Comparison of ENCODE assay signal across 10 mouse cellular contexts in the genomic region with DNA sequence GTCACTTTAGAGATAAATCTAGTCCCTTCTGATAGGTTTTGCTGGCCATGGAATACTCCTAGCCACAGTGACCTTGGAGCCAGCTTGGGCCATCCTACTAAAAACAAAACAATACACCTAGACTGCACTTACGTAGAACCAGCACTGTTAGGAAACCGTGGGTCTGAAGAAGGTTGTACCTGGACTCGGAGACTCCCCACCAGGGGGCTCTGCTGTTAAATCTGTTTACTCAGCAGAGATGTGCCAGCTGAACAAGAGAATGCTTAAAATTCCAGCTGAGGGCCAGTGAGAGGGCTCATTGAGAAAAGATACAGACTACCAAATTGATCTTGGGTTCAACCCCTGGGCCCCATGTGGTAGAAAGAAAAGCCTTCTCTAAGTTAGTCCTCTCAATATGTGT. TPM values are rescaled to one million over a fixed set of nuclear protein-coding genes. Genes with fewer than 3 reads are reported as not detected.
A peak's percentile ranks its signal among the peaks of the same experiment; 100 is the strongest.
DNase-seq lines count a peak whose midpoint lies in the region; ATAC-seq and TF ChIP-seq lines count a peak whose summit lies in the region.
"Had no signal": no experiment of that assay in that cellular context is flagged by ENCODE, and none has a peak within 500 bp of the region (broad histone marks: within the 10 kb centered on the region; RNA-seq: fewer than 3 reads in every experiment).

No protein-coding gene starts in this region.

- H3K27ac ChIP-seq in layer of hippocampus, adult 2 months, result no peak overlapping the region
- H3K27ac ChIP-seq in hindbrain, postnatal 0 days, result no peak overlapping the region
- H3K27ac ChIP-seq: gastrocnemius, adult 2 months had no signal

- no peak overlapping the region for H3K4me2 ChIP-seq in hindbrain, postnatal 0 days (ENCODE audit: low read depth, low read length)

- no peak for DNase-seq in layer of hippocampus, adult 2 months (ENCODE audit: low spot score in 2 of 2)
- no peak for DNase-seq in layer of hippocampus, adult 18-20 months (ENCODE audit: low spot score in 2 of 2)
- DNase-seq in A20 (ENCODE audit: low read depth, low spot score), result peak; percentile 16
- peak; percentile 69 for DNase-seq in ES-CJ7 (ENCODE audit: low read depth, low spot score)
- DNase-seq in hindbrain, postnatal 0 days (ENCODE audit: low spot score), result peak; percentile 70
- no peak for DNase-seq in adipocyte (ENCODE audit: low spot score)
- no peak for DNase-seq in layer of hippocampus, postnatal 10 days (ENCODE audit: low spot score in 2 of 2)
- DNase-seq in frontal cortex, postnatal 10 days (ENCODE audit: low spot score in 2 of 2), result no peak
- DNase-seq: adrenal gland, postnatal 25 days; gastrocnemius, adult 2 months had no signal

- ATAC-seq in hindbrain, postnatal 0 days, result no peak

- no peak overlapping the region for H3K9ac ChIP-seq in hindbrain, postnatal 0 days (replicated peaks; ENCODE audit: low read length)

- H3K27me3 ChIP-seq in hindbrain, postnatal 0 days (ENCODE audit: insufficient read depth, low read length), result no peaks in the 10 kb centered on the region

- H3K9me3 ChIP-seq in hindbrain, postnatal 0 days (ENCODE audit: low read length), result no peaks in the 10 kb centered on the region

- peaks cover 63% of the 10 kb centered on the region for H3K36me3 ChIP-seq in hindbrain, postnatal 0 days (ENCODE audit: insufficient read depth, low read length)

- H3K4me3 ChIP-seq in layer of hippocampus, adult 2 months, result no peak overlapping the region
- H3K4me3 ChIP-seq in hindbrain, postnatal 0 days (ENCODE audit: low read length), result no peak overlapping the region
- H3K4me3 ChIP-seq: gastrocnemius, adult 2 months had no signal

- 66% methylated on average over 3 of the region's 3 CpGs for WGBS in hindbrain, postnatal 0 days

- 0 out of 2 replicates have a peak, but pooled peaks cover under 1% of the 10 kb centered on the region for H3K4me1 ChIP-seq in hindbrain, postnatal 0 days (ENCODE audit: insufficient read depth, low read length)

- TF ChIP-seq CTCF in layer of hippocampus, adult 2 months (conservative IDR thresholded peaks at IDR 0.05), result peak; percentile 52
- peak; percentile 39 for TF ChIP-seq CTCF in hindbrain, postnatal 0 days (IDR thresholded peaks at IDR 0.05; ENCODE audit: low read depth)

RNA-seq across cellular contexts. Expression of a gene that starts 9.7 kb away (rescaled TPM):
- 10 to 100 TPM; 23.7 to 25.1 TPM for total RNA-seq in layer of hippocampus, adult 2 months (2021)
- total RNA-seq in layer of hippocampus, adult 18-20 months (2021), result 10 to 100 TPM; 23.8 to 26.5 TPM
- total RNA-seq in hindbrain, postnatal 0 days (2014; rRNA removed), result 42.7 and 54.2 TPM in 2 replicates
- polyA plus RNA-seq in hindbrain, postnatal 0 days (2015; fragmentation: Nextera tagmentation; extraction: Ambion mirVana), result 56.5 and 59.6 TPM in 2 replicates
- total RNA-seq in layer of hippocampus, postnatal 10 days (2021), result 10 to 100 TPM; 27.4 to 27.6 TPM

RNA-seq across cellular contexts. Expression of a gene that starts 20.6 kb away (rescaled TPM):
- 10 to 100 TPM; 88.8 to 96.1 TPM for total RNA-seq in layer of hippocampus, adult 2 months (2021)
- total RNA-seq in layer of hippocampus, adult 18-20 months (2021), result 10 to 100 TPM; 85.1 to 93.9 TPM
- total RNA-seq in hindbrain, postnatal 0 days (2014; rRNA removed), result 97.1 and 103 TPM in 2 replicates
- polyA plus RNA-seq in hindbrain, postnatal 0 days (2015; fragmentation: Nextera tagmentation; extraction: Ambion mirVana), result 20.6 and 23.2 TPM in 2 replicates
- total RNA-seq in layer of hippocampus, postnatal 10 days (2021), result 100 to 1,000 TPM; 132 to 157 TPM

Comparison
In these comparisons a context has a peak if more than half of its experiments do, and no peak if none do; other contexts are left out.
1. DNase-seq: peak in A20 (single experiment), ES-CJ7 (single experiment) and hindbrain, postnatal 0 days (single experiment); none in layer of hippocampus, adult 2 months (0 of 2), layer of hippocampus, adult 18-20 months (0 of 2), adipocyte (single experiment), layer of hippocampus, postnatal 10 days (0 of 2) and frontal cortex, postnatal 10 days (0 of 2).